Mouse (Mus musculus) lung, postnatal 4 days (tissue): ENCODE measurements at regions not wholly inside any gene's neighbourhood (a gene's known extent, or its start where the extent isn't known, plus 50 kb on each side); places are given as distances from the start of the nearest gene placed in this dataset.

Source experiments
- DNase-seq, 2 experiments: peaks; one replicate each; pipeline ENCODE4 v3.0.0; 2021

DNA sequence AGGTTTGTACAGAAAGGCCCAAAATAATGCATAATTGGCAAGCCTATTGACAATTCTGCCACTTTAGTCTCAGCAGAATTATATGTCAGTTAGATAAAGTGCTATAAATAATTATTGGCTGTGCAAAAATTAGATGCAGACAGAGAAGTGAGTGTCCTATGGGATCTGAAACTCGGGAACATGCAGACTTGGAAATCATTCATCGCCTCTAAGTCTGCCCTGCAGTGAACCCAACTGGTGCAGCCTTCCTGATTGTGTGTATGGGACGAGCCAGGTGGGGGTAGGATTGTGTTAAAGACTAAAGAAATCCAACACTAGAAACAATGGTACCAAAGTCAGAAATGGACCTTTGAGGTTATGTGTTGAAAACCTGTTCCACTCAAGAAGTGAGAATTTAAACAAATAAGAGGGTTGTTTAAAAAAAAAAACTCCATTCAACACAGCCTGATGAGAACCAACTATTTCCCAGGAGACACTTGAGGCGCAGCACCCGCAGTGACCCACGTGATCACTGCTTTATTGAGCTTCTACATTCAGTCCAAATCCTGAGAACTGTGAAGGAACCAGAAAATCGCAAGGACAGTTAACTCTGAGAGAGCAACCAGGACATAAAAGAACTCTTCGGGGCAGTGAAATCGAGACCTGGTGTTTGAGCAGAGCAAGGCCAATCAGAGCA, 57.4 kb upstream of the Acsl1 start:
- DNase-seq, result no peak

DNA sequence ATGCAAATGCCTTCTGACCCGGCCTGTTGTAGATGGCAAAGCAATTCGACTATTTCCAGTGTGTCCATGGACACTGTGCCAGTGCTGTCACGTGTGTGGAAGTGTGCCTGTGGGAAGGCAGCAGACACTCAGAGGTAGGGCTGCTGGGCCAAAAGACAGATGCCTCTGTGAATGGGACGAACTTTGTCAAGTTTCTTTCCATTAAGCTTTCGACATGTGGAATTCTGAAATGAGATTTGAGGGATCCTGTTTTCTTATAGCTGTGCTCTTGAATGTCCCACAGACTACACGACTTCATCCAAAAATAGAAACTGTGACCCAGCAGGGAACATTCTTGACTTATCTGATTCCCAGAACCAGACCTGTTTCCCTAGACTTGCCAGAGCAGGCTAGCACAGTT, 56.0 kb upstream of the Acsl1 start:
- DNase-seq, result no peak

GRCm38 (mm10) chr8:46419402-46419801, 51.4 kb upstream of the Acsl1 start:
- no peak for DNase-seq

GRCm38 (mm10) chr8:46420476-46420875, 50.4 kb upstream of the Acsl1 start:
- no peak for DNase-seq
